Mouse (Mus musculus) forebrain, embryonic 16.5 days (tissue): ENCODE measurements around the gene Ppm1g. TPM values are rescaled to one million over a fixed set of nuclear protein-coding genes. Genes with fewer than 3 reads are reported as not detected.

Experiments used
- ATAC-seq: fragments of 200-750 bp; cut with Nextera tagmentation; 2 replicates; pipeline ENCODE4 v1.8.0; 2017; ENCODE audit warnings: mild to moderate bottlenecking, moderate library complexity
- H3K27ac ChIP-seq: fragments of 300-500 bp; sonication (generic); 2 replicates; pipeline ENCODE4 v1.5.1; 2014; ENCODE audit warnings: low read length, control low read depth
- H3K27me3 ChIP-seq: fragments of 300-500 bp; sonication (generic); replicated peaks from 2 replicates; pipeline ENCODE4 v1.6.1; 2014; ENCODE audit warnings: low read length; ENCODE audit not compliant: control insufficient read depth, insufficient read depth
- H3K36me3 ChIP-seq: fragments of 300-500 bp; sonication (generic); 2 replicates; pipeline ENCODE4 v1.6.1; 2014; ENCODE audit not compliant: control insufficient read depth, insufficient read depth
- H3K4me1 ChIP-seq: fragments of 300-500 bp; sonication (generic); replicated peaks from 2 replicates; pipeline ENCODE4 v1.6.1; 2014; ENCODE audit warnings: low read length; ENCODE audit not compliant: control insufficient read depth, insufficient read depth
- H3K4me2 ChIP-seq: fragments of 300-500 bp; sonication (generic); 2 replicates; pipeline ENCODE4 v1.6.1; 2014; ENCODE audit warnings: mild to moderate bottlenecking, low read length, control low read depth
- H3K4me3 ChIP-seq: fragments of 300-500 bp; sonication (generic); replicated peaks from 2 replicates; pipeline ENCODE4 v1.5.1; 2014; ENCODE audit warnings: mild to moderate bottlenecking, low read length, control low read depth
- H3K9ac ChIP-seq: fragments of 300-500 bp; sonication (generic); replicated peaks from 2 replicates; pipeline ENCODE4 v1.6.1; 2014; ENCODE audit warnings: low read depth, low read length, control low read depth
- H3K9me3 ChIP-seq: fragments of 300-500 bp; sonication (generic); 2 replicates; pipeline ENCODE4 v1.6.1; 2016; ENCODE audit warnings: low read length; ENCODE audit not compliant: control insufficient read depth
- WGBS: fragments of 180-500 bp; shearing (Covaris S2); extraction: QIAGEN DNeasy Blood & Tissue Kit; methylation state at CpG from one replicate; pipeline ENCODE4 v1.1.7; 2014; 5-methylcytosine and 5-hydroxymethylcytosine counted together
- polyA plus RNA-seq: library from polyadenylated mRNA; unstranded; fragments of >200 nt; fragmentation: Nextera tagmentation; extraction: Ambion mirVana; gene quantifications from 2 replicates; pipeline ENCODE4 v1.2.1, GENCODE M21; 2015

Gene Ppm1g
- polyA plus RNA-seq, 1 experiment from 2014 or later: 175 TPM

DNA sequence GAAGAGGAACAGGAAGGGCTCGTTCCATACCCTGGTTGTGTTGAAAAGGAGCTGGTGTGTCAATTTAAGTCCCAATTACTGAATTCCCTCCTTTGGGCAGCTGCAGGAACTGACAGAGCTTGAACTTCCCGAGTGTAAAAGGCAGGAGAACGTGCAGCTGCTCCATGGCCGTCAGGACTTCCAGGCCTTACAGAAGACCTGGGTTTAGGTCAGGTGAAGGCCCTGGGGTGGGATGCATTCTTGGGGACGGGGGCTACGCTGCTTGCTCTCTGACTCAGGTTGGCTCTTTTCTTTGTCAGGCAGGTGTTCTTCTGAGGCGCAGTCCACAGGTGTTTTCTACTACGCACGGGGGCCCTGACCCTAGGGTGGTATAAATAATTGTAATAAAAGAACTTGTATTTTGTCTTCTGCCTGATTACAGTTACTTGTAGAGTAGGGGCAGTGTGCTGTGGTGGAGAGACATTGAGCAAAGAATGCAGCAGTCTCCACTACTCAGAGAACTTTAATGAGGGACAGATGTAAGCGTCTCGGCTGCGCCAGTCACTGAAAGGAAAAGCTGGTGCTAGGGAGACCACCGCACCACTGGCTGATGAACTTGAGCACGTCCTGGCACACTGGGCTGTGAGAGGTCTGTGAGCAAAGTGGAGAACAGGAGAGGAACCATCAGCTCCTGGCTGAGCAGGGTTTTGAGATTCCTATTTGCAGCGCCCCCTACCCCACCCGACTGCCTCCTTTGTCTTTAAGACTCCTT lies 32.5 kb upstream of the Ppm1g start:
- peaks cover 23% of the 10 kb centered on the region for H3K36me3 ChIP-seq
- no peak overlapping the region for H3K4me2 ChIP-seq
- no peaks in the 10 kb centered on the region for H3K9me3 ChIP-seq
- no peaks in the 10 kb centered on the region for H3K27me3 ChIP-seq
- H3K4me1 ChIP-seq: 0 out of 2 replicates have a peak, but pooled peaks cover 2% of the 10 kb centered on the region
- no peak overlapping the region for H3K4me3 ChIP-seq
- ATAC-seq: no peak
- H3K9ac ChIP-seq: no peak overlapping the region
- WGBS: 81% methylated on average over 16 of the region's 16 CpGs
- H3K27ac ChIP-seq: no peak overlapping the region

DNA sequence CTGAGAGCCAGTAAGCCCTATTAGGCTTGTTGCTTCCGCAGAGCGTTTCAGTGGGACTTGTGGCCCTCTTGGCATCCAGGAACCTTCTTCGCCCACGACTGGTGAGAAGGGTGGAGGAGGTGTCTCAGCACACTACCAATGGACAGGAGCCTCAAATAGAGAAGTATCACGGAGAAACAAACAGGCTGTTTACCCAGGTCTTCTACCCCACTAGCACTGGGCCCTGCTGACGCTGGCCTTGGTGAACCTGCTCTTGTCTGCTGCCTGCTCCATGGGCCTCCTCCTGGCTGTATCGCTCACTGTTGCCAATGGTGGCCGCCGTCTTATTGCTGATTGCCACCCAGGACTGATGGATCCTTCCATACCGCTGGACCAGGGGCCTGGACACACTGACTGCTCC lies 31.7 kb upstream of the Ppm1g start:
- H3K9me3 ChIP-seq: no peaks in the 10 kb centered on the region
- WGBS: 62% methylated on average over 10 of the region's 10 CpGs
- 0 out of 2 replicates have a peak, but pooled peaks cover 2% of the 10 kb centered on the region for H3K4me1 ChIP-seq
- H3K27me3 ChIP-seq: no peaks in the 10 kb centered on the region
- no peak for ATAC-seq
- no peak overlapping the region for H3K4me2 ChIP-seq
- no peak overlapping the region for H3K4me3 ChIP-seq
- H3K9ac ChIP-seq: no peak overlapping the region
- no peak overlapping the region for H3K27ac ChIP-seq
- H3K36me3 ChIP-seq: peaks cover 25% of the 10 kb centered on the region

DNA sequence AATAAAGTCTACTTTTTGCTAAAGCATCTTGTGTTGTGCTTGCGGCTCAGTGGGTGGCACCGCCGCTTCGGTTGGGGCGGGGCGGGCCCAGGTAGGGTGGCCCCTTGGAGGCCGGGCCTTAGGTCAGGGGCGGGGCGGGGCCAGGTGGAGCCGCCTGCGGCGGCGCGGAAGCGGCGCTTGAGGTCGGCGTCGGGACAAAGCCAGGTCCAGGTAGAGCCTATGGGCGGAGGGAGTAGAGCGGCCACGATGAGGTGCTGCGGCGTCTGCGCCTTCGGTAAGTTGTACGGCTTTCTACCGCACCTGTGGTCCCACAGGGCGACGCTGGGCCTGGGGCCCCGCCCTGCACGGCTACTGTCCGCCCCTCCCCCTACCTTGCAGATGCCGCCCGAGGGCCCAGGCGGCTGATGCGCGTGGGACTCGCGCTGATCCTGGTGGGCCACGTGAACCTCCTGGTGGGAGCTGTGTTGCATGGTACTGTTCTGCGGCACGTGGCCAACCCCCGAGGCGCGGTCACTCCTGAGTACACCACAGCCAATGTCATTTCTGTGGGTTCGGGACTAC lies 31.1 kb upstream of the Ppm1g start, which contains the start of gene Krtcap3:
Gene Krtcap3, plus strand, starts transcription at position 151 of the 561 bp plus-strand sequence.
- Histone ChIP-seq H3K4me1 (0 out of 2 replicates have a peak, but pooled peaks cover 2% of the 10 kb centered on the region), H3K27me3 (no peaks in the 10 kb centered on the region), H3K4me2 (peak within 1 kb of the TSS; percentile 11; the same call in 1 of the 2 replicates), H3K9me3 (no peaks in the 10 kb centered on the region), H3K36me3 (peaks cover 29% of the 10 kb centered on the region), H3K27ac (no peak within 1 kb of the TSS), H3K9ac (no peak within 1 kb of the TSS), H3K4me3 (no peak within 1 kb of the TSS)
- WGBS: 8% methylated on average over 47 of the region's 47 CpGs
- peak; percentile 45; the same call in 1 of the 2 replicates for ATAC-seq

DNA sequence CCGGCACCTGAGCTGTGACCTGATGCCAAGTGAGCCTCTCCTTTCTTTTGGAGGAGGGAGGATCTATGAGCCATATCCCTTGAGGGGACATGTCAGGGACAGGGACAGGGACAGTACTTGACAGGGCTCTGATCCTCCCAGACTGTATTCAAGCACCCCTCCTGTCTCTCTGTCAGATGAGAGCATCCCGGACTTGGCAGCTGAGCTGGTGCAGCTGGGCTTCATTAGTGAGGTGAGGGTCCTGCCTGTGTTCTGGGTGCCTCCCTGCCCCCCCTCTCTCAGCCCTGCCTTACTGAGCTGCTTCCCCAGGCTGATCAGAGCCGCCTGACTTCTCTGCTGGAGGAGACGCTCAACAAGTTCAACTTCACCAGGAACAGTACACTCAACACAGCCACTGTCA lies 30.2 kb upstream of the Ppm1g start:
- WGBS: 58% methylated on average over 4 of the region's 4 CpGs
- H3K27me3 ChIP-seq: no peaks in the 10 kb centered on the region
- 0 out of 2 replicates have a peak, but pooled peaks cover 2% of the 10 kb centered on the region for H3K4me1 ChIP-seq
- no peak overlapping the region for H3K4me2 ChIP-seq
- H3K27ac ChIP-seq: no peak overlapping the region
- H3K9ac ChIP-seq: no peak overlapping the region
- peaks cover 37% of the 10 kb centered on the region for H3K36me3 ChIP-seq
- no peak overlapping the region for H3K4me3 ChIP-seq
- H3K9me3 ChIP-seq: no peaks in the 10 kb centered on the region
- peak; percentile 14; the same call in 1 of the 2 replicates for ATAC-seq

DNA sequence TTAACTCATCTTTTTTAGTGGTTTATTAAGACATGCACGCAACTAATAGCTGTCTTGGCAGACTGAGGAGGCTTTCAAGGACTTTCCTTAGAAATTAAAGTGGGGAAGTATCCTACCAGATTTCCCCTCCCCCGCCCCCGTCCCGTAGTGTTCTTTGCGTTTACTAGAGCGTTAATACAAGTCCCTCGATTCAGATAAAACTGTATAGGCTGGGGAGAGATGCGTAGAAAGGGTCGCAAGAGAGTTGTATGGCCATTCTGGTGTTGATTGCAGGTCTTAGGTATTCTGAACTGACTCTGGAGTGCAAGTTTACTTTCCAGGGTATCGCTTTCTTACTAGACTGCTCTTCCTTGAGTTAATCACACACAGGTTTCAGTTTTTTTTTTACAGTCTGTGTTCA lies 21.7 kb upstream of the Ppm1g start:
- Histone ChIP-seq H3K27me3 (no peaks in the 10 kb centered on the region), H3K9me3 (no peaks in the 10 kb centered on the region; the same call in 1 of the 2 replicates), H3K9ac (peak overlapping the region; percentile 90), H3K4me1 (peaks cover 9% of the 10 kb centered on the region), H3K36me3 (peaks cover 23% of the 10 kb centered on the region), H3K4me2 (peak overlapping the region; percentile 64), H3K27ac (no peak overlapping the region), H3K4me3 (peak overlapping the region; percentile 84)
- 20% methylated on average over 10 of the region's 10 CpGs for WGBS
- ATAC-seq: no peak

DNA sequence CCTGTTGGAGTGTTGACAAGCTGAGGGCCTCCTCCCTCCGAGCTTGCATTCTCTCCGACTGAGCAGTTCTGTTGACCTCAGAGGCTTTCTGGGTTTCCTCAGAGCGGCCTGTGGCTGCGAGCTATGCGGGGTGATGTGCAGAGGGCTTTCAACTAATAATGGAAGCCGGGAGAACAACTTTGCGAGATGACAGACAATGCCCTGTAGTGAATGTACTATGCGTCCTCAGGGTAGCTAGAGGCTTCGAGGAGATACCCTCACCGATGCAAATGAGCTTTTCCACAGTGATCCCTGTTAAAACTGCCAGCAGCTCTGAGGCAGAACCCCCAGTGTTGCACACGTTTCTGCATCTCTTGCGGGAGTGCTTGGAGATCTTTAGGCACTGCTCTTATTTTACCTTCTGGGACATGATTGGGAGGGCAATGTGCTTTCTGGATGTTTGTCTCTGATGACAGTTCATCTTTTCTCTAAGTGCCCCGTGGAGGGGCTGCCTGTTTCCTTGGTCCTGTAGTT lies 21.1 kb upstream of the Ppm1g start:
- under 1% methylated on average over 13 of the region's 13 CpGs for WGBS
- Histone ChIP-seq H3K4me1 (peaks cover 9% of the 10 kb centered on the region), H3K27me3 (no peaks in the 10 kb centered on the region), H3K9ac (peak overlapping the region; percentile 90), H3K27ac (peak overlapping the region; percentile 93), H3K4me3 (peak overlapping the region; percentile 84), H3K36me3 (peaks cover 19% of the 10 kb centered on the region), H3K9me3 (no peaks in the 10 kb centered on the region; the same call in 1 of the 2 replicates), H3K4me2 (peak overlapping the region; percentile 64)
- no peak for ATAC-seq

DNA sequence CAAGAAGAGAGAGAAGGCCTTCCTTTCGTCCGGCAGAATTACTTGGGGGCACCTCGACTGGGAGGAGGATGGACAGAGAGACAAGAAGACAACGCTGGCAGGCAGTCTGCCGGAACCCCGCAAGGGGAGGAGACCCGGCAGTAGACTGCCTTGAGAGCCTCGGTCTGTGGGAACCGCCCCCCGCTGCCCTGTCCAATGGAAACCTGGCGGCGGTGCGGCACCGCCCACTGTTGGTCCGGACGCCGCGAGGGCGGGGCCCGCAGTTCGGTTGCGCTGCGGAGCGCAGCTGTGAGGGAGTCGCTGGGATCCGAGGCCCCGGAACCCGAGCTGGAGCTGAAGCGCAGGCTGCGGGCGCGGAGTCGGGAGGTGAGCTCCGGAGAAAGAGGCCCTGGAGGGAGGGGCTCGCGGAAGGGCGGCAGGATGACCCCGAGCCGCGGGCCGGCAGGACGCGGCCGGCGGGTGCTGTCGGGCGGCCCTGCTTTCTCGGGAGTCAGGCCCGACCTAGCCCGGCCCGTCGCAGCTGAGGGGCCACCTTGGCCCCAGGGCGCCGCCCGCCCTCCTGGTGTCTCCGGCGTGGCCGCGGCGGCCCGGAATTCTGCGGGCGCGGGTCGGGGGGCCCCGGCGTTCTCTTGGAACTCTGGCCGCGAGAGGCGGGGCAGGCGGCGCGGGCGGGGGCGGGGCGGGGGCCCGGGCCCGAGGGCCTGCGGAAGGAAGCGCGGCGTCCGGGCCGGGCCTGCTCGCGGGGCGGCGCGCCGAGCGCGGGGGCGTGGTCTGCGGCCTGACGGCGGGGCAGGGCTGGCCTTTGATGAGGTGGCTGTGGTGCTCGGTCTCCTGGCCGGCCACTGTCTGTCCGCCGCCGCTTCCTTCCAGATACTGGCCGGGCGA lies 20.4 kb upstream of the Ppm1g start, which contains the start of the genes Nrbp1 and Gm9970:
Gene Nrbp1, plus strand, starts transcription at position 228 of the 885 bp plus-strand sequence.
Gene Gm9970, minus strand, starts transcription at position 596 of the 885 bp plus-strand sequence.
- peak within 1 kb of the TSS; percentile 90 for H3K9ac ChIP-seq
- no peaks in the 10 kb centered on the region; the same call in 1 of the 2 replicates for H3K9me3 ChIP-seq
- peaks cover 9% of the 10 kb centered on the region for H3K4me1 ChIP-seq
- peak within 1 kb of the TSS; percentile 64 for H3K4me2 ChIP-seq
- peak within 1 kb of the TSS; percentile 84 for H3K4me3 ChIP-seq
- H3K27ac ChIP-seq: peak within 1 kb of the TSS; percentile 93
- peak; percentile 100 for ATAC-seq
- H3K36me3 ChIP-seq: peaks cover 13% of the 10 kb centered on the region
- H3K27me3 ChIP-seq: no peaks in the 10 kb centered on the region
- WGBS: under 1% methylated on average over 98 of the region's 103 CpGs

DNA sequence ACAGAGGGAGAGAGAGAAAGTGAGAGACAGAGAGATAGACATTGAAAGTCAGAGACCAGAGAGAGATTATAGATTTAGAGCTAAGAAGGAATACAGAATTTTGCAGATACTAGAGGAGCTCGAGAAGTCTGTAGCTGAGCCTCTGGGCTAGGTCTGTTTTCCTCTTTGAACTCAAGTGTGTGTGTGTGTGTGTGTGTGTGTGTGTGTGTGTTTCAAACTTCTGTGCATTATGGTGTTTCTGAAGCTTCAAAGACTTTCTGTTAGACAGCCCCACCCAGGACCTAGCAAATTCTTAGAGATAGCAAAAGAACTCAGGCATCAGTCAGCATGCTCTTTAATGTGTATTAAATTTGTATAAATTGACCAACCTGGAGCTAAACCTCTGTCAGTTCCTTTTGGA lies 6.2 kb upstream of the Ppm1g start:
- 84% methylated on average over 1 of the region's 1 CpGs for WGBS
- no peak for ATAC-seq

More for the DNA sequence above, 6.2 kb upstream of the Ppm1g start:
- Histone ChIP-seq H3K9ac (no peak overlapping the region), H3K27ac (no peak overlapping the region), H3K36me3 (no peaks in the 10 kb centered on the region), H3K27me3 (no peaks in the 10 kb centered on the region), H3K9me3 (no peaks in the 10 kb centered on the region), H3K4me1 (peaks cover 2% of the 10 kb centered on the region), H3K4me2 (no peak overlapping the region), H3K4me3 (no peak overlapping the region)
